Mouse (Mus musculus) granulocyte monocyte progenitor cell, adult 5-6 weeks (primary cell): ENCODE data around the gene Col5a1. TPM values are rescaled to one million over a fixed set of nuclear protein-coding genes. Genes with fewer than 3 reads are reported as not detected.

Experiments used
- ATAC-seq: replicated peaks from 2 replicates; pipeline ENCODE4 v1.8.0; 2016; ENCODE audit warnings: mild to moderate bottlenecking, moderate TSS enrichment, inconsistent platforms; ENCODE audit not compliant: poor library complexity, severe bottlenecking
- total RNA-seq, 2 experiments: library from RNA; stranded (forward) in 1 of 2; stranded (reverse) in 1 of 2; fragments of 200-712, 200-1000 nt in 1 of 2; fragments of >200 nt in 1 of 2; fragmentation: Nextera tagmentation in 1 of 2; gene quantifications; 2 replicates each; pipeline ENCODE4 v1.2.3; 2014 to 2017

Col5a1 gene
- total RNA-seq, 2 experiments from 2014 or later: not detected

DNA sequence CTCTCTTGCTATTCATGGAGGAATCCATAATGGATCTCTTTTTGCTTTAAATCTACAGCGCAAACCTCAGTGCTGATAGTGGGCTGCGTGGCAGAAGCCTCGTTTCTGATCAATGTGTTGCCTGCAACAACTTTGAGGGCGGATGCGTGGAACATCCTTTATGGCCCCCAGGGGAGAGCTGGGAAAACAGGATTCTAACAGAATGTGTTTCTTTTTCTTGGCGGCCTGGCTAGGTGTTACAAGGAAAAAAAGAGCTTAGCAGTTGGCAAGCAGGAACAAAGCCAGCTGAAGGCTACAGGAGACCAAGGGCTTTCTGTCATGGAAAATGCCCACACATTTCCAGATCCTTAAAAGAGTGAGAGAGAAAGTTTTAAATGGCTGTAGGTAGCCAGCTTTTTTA is 180.9 kb downstream of the Col5a1 start:
- no peak for ATAC-seq

GRCm38 (mm10) chr2:28067821-28068536 is 181.8 kb downstream of the Col5a1 start:
- ATAC-seq: no peak

DNA sequence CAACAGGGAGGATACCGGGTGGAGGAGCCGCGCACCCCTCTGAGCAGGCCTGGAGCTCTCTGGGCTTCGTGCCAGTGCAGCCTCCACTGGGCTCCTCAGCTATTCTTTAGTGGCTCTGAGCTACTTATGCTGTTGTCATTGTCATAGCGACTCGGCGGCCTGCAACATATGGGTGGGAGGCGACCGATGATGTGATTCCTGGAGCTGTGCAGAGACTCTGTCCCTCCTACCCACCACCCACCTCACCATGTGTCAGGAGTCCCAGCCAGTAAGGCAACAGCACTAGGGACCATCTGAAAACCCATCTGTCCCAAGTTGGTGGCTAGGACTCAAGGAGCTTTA is 182.3 kb downstream of the Col5a1 start:
- no peak for ATAC-seq

GRCm38 (mm10) chr2:28075616-28076187 is 189.5 kb downstream of the Col5a1 start:
- ATAC-seq: peak; percentile 79

- peak; percentile 85 for ATAC-seq
Observed at GRCm38 (mm10) chr2:28084768-28085167, 198.5 kb downstream of the Col5a1 start, which contains the start of gene Fcnb. Fcnb (minus strand) TSS chr2:28084885.

DNA sequence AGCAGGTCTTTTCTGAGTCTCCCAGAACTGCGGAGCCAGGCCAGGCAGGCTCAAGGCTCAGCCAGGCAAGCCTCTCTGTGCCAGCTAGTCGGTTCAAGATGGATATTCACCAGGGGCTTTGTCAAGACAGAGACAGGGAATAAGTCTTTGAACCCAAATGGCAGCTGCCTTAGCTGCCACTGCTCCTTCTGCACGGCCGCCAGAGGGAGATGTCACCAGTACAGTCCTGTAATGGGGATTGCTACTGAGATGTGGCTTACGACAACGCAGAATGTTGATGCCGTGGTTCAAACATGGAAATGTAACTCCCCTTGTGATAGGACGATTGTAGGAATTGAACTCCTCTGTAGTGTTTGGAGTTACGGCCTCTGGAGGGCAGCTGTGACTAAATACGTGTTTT is 199.9 kb downstream of the Col5a1 start:
- no peak for ATAC-seq

GRCm38 (mm10) chr2:28089095-28089494 is 202.9 kb downstream of the Col5a1 start:
- no peak for ATAC-seq

Other genes starting within 250 kb of the Col5a1 start
- 1.8 and 3.2 TPM in 2 replicates for gene Rxra, start 210.0 kb upstream of the Col5a1 start, total RNA-seq (2014; fragmentation: Nextera tagmentation)
- 0.77 and 1.4 TPM in 2 replicates for gene Rxra, start 210.0 kb upstream of the Col5a1 start, total RNA-seq (2017)
- 24.9 and 61.5 TPM in 2 replicates for gene Fcnb, start 198.5 kb downstream of the Col5a1 start, total RNA-seq (2014; fragmentation: Nextera tagmentation)
- gene Fcnb, start 198.5 kb downstream of the Col5a1 start, total RNA-seq (2017): 30.0 and 32.4 TPM in 2 replicates